Mouse (Mus musculus): ENCODE results near the gene Wdr72. TPM values are rescaled to one million over a fixed set of nuclear protein-coding genes. Genes with fewer than 3 reads are reported as not detected.
A peak's percentile ranks its signal among the peaks of the same experiment; 100 is the strongest.

Gene Wdr72
- total and polyA plus RNA-seq, 3 experiments = 0.18 to 0.25 (median 0.23) TPM

DNA sequence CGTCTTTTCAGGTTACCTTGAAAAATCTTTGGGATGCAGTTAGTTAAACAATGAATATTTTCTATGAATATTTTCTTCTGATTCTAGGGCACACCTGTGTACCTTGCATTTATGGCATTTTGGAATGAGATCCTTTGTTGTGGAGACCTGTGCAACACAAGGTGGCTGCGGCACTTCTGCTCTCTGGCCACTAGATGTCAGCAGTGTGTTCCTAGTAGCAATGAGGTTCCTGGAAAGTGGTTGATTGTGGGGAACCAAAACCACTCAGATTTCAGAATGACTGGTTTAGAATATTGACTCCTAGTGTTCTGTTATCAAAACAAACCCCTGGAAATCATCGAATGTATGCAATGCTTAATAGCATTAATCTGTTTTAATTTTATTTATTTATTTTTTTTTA, 31.7 kb downstream of the Wdr72 start:
- no peak overlapping the region for H3K9ac ChIP-seq (ENCODE audit: low read depth, low read length)
- no peak overlapping the region for H3K27ac ChIP-seq
- intact Hi-C loops (cut with DNase I) = loop anchor here (2.0 kb wide), 1 partner anchor 727 kb away; no protein-coding TSS in a partner anchor
- DNase-seq = peak; percentile 18 to 38
- H3K36me3 ChIP-seq (ENCODE audit: control insufficient read depth, insufficient read depth, low read length) = no peaks in the 10 kb centered on the region
- TF ChIP-seq POLR2A (IDR thresholded peaks at IDR 0.05; ENCODE audit: insufficient read depth, low read depth, low read length) (no peak), EP300 (IDR thresholded peaks at IDR 0.05; ENCODE audit: insufficient read depth, low read depth, low read length) (0 out of 2 replicates have a peak, but pooled peaks have one; percentile 27), CTCF (IDR thresholded peaks at IDR 0.05) (0 out of 2 replicates have a peak, but pooled peaks have one; percentile 99)
- no peaks in the 10 kb centered on the region for H3K79me2 ChIP-seq (replicated peaks; ENCODE audit: control insufficient read depth, insufficient read depth, low read length)
- H3K4me3 ChIP-seq = no peak overlapping the region
- H3K4me1 ChIP-seq (ENCODE audit: control insufficient read depth, insufficient read depth, low read length) = no peaks in the 10 kb centered on the region
- WGBS = 9% methylated on average over 3 of the region's 3 CpGs
- no peaks in the 10 kb centered on the region for H3K27me3 ChIP-seq (ENCODE audit: control insufficient read depth, insufficient read depth, low read length)

DNA sequence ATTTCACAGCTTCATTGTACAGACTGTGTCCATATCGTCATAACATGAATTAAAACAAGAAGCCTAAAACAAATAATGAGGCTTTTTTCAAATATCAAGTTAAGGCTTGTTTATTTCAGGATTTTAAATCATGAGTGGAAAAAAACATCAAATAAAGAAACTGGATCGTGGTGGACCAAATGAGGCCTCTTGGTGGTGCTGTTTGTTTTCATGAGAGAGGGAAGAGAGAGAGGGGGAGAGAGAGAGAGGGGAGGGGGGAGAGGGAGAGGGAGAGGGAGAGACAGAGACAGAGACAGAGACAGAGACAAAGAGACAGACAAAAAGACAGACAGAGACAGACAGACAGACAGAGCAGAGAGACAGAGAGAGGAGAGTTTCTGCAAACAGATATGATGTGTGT, 32.5 kb downstream of the Wdr72 start:
- no peak overlapping the region for H3K4me3 ChIP-seq
- H3K27me3 ChIP-seq (ENCODE audit: control insufficient read depth, insufficient read depth, low read length) = no peaks in the 10 kb centered on the region
- H3K36me3 ChIP-seq (ENCODE audit: control insufficient read depth, insufficient read depth, low read length) = no peaks in the 10 kb centered on the region
- H3K4me1 ChIP-seq (ENCODE audit: control insufficient read depth, insufficient read depth, low read length) = no peaks in the 10 kb centered on the region
- TF ChIP-seq CTCF (IDR thresholded peaks at IDR 0.05) = no peak
- TF ChIP-seq EP300 (IDR thresholded peaks at IDR 0.05; ENCODE audit: insufficient read depth, low read depth, low read length) = no peak
- no peak for TF ChIP-seq POLR2A (IDR thresholded peaks at IDR 0.05; ENCODE audit: insufficient read depth, low read depth, low read length)
- no peak overlapping the region for H3K27ac ChIP-seq
- H3K9ac ChIP-seq (ENCODE audit: low read depth, low read length) = no peak overlapping the region
- intact Hi-C loops (cut with DNase I) = loop anchor here (2.0 kb wide), 1 partner anchor 726 kb away; no protein-coding TSS in a partner anchor
- WGBS = 57% methylated on average over 2 of the region's 2 CpGs
- DNase-seq = no peak
- no peaks in the 10 kb centered on the region for H3K79me2 ChIP-seq (replicated peaks; ENCODE audit: control insufficient read depth, insufficient read depth, low read length)

DNA sequence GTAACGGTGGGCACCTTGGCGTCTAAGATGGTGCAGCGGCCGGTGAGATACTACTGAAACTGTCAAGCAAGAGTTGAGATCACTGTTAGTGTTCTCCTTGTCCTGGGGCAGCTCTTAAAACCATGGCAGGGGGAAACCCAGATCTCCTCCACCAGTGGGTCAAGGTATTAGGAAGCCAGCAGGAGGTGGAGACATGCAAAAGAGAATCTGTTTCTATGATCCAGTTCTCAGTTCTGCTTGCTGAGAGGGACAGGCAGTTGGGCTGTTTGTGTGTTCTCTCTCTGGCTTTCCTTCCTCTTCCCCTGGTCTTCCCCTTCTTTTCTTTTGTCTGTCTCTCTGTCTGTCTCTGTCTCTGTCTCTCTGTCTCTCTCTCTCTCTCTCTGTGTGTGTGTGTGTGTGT, 35.0 kb downstream of the Wdr72 start:
- intact Hi-C loops (cut with DNase I) = no loop called here
- no peaks in the 10 kb centered on the region for H3K27me3 ChIP-seq (ENCODE audit: control insufficient read depth, insufficient read depth, low read length)
- 92% methylated on average over 4 of the region's 4 CpGs for WGBS
- no peak overlapping the region for H3K27ac ChIP-seq
- no peaks in the 10 kb centered on the region for H3K36me3 ChIP-seq (ENCODE audit: control insufficient read depth, insufficient read depth, low read length)
- no peaks in the 10 kb centered on the region for H3K79me2 ChIP-seq (replicated peaks; ENCODE audit: control insufficient read depth, insufficient read depth, low read length)
- H3K9ac ChIP-seq (ENCODE audit: low read depth, low read length) = no peak overlapping the region
- no peaks in the 10 kb centered on the region for H3K4me1 ChIP-seq (ENCODE audit: control insufficient read depth, insufficient read depth, low read length)
- TF ChIP-seq EP300 (IDR thresholded peaks at IDR 0.05; ENCODE audit: insufficient read depth, low read depth, low read length) = no peak
- TF ChIP-seq POLR2A (IDR thresholded peaks at IDR 0.05; ENCODE audit: insufficient read depth, low read depth, low read length) = no peak
- TF ChIP-seq CTCF (IDR thresholded peaks at IDR 0.05) = no peak
- no peak overlapping the region for H3K4me3 ChIP-seq
- DNase-seq = no peak

DNA sequence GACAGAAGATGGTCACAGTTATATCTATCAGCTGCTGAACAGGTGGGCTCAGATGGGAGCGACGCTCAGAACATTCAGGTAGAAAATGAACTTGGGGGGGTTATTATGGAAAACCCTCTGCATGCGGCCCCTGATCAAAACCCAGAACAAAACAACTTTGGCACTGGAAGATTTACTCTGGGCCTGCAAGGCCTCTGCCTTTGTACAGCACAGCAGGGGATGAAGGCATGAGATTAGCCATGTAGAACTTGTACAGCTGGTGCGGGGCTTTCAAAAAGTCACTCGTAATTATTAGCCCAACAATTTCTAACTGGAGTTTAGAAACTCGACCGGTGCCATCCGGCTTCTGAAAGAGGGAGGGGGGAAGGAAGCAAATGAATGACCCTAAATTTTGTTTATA, 38.1 kb downstream of the Wdr72 start:
- intact Hi-C loops (cut with DNase I) = no loop called here
- H3K79me2 ChIP-seq (replicated peaks; ENCODE audit: control insufficient read depth, insufficient read depth, low read length) = no peaks in the 10 kb centered on the region
- no peak overlapping the region for H3K4me3 ChIP-seq
- no peaks in the 10 kb centered on the region for H3K36me3 ChIP-seq (ENCODE audit: control insufficient read depth, insufficient read depth, low read length)
- no peaks in the 10 kb centered on the region for H3K27me3 ChIP-seq (ENCODE audit: control insufficient read depth, insufficient read depth, low read length)
- no peaks in the 10 kb centered on the region for H3K4me1 ChIP-seq (ENCODE audit: control insufficient read depth, insufficient read depth, low read length)
- DNase-seq = no peak
- TF ChIP-seq CTCF (IDR thresholded peaks at IDR 0.05) (no peak), EP300 (IDR thresholded peaks at IDR 0.05; ENCODE audit: insufficient read depth, low read depth, low read length) (no peak), POLR2A (IDR thresholded peaks at IDR 0.05; ENCODE audit: insufficient read depth, low read depth, low read length) (no peak)
- WGBS = 82% methylated on average over 8 of the region's 8 CpGs
- H3K9ac ChIP-seq (ENCODE audit: low read depth, low read length) = no peak overlapping the region
- no peak overlapping the region for H3K27ac ChIP-seq

DNA sequence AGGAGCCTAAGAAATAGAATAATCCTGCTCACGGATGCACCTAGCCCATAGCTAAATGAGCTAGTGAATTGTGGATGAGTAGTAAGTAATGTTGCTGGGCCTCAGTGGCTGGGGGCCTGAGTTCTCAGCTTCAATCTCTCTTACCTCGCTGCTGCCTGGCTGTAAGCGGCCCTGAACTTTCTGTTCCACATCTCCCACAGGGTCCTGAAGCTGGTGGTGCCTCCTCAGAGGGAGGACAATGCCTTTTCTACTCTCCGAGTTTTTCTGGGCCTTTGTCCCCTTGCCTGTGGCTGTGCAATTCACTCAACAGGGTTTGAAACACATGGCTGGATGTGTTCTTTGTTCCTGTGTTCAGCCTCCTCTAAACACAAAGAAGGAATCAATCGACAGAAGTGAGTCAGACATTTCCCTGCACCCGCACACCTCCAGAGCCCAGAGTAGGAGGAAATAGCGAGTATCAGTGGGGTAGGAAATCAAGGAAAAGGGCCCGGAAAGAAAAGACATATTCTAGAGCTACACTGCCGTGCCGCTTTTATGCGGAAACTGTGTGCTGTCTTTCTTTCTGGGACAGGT, 50.3 kb downstream of the Wdr72 start:
- DNase-seq = no peak
- H3K27me3 ChIP-seq (ENCODE audit: control insufficient read depth, insufficient read depth, low read length) = no peaks in the 10 kb centered on the region
- H3K4me1 ChIP-seq (ENCODE audit: control insufficient read depth, insufficient read depth, low read length) = no peaks in the 10 kb centered on the region
- TF ChIP-seq EP300 (IDR thresholded peaks at IDR 0.05; ENCODE audit: insufficient read depth, low read depth, low read length) = no peak
- no peak for TF ChIP-seq CTCF (IDR thresholded peaks at IDR 0.05)
- TF ChIP-seq POLR2A (IDR thresholded peaks at IDR 0.05; ENCODE audit: insufficient read depth, low read depth, low read length) = no peak
- 67% methylated on average over 11 of the region's 11 CpGs for WGBS
- H3K79me2 ChIP-seq (replicated peaks; ENCODE audit: control insufficient read depth, insufficient read depth, low read length) = no peaks in the 10 kb centered on the region
- H3K4me3 ChIP-seq = no peak overlapping the region
- H3K36me3 ChIP-seq (ENCODE audit: control insufficient read depth, insufficient read depth, low read length) = no peaks in the 10 kb centered on the region
- intact Hi-C loops (cut with DNase I) = no loop called here
- H3K27ac ChIP-seq = no peak overlapping the region
- no peak overlapping the region for H3K9ac ChIP-seq (ENCODE audit: low read depth, low read length)

DNA sequence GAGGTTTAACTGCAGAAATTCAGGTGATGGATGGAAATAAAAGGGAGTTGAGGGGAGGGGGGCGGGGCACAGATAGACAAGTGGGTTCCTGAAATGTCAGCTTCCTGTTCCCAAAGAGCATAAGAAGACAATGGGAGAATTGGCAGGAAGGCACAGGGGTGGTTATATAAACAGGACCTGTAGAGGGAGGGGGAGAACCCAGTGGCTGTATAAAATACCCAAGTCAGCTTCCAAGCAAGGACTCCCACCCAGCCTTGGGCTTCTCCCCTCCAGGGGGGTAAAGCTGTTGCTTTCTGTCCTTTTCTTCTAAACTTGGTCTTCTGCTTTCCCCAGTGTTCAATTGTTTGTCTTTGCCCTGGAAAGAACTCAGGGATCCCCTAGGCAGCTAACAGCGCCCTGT, 55.5 kb downstream of the Wdr72 start:
- Histone ChIP-seq H3K4me3 (no peak overlapping the region), H3K9ac (ENCODE audit: low read depth, low read length) (no peak overlapping the region), H3K4me1 (ENCODE audit: control insufficient read depth, insufficient read depth, low read length) (no peaks in the 10 kb centered on the region), H3K79me2 (replicated peaks; ENCODE audit: control insufficient read depth, insufficient read depth, low read length) (no peaks in the 10 kb centered on the region), H3K36me3 (ENCODE audit: control insufficient read depth, insufficient read depth, low read length) (no peaks in the 10 kb centered on the region), H3K27me3 (ENCODE audit: control insufficient read depth, insufficient read depth, low read length) (no peaks in the 10 kb centered on the region), H3K27ac (no peak overlapping the region)
- no peak for TF ChIP-seq CTCF (IDR thresholded peaks at IDR 0.05)
- no peak for TF ChIP-seq EP300 (IDR thresholded peaks at IDR 0.05; ENCODE audit: insufficient read depth, low read depth, low read length)
- TF ChIP-seq POLR2A (IDR thresholded peaks at IDR 0.05; ENCODE audit: insufficient read depth, low read depth, low read length) = no peak
- WGBS = 93% methylated on average over 2 of the region's 2 CpGs
- intact Hi-C loops (cut with DNase I) = no loop called here
- DNase-seq = no peak

Measured in heart, adult 2 months (tissue).